Mouse (Mus musculus) layer of hippocampus, adult 9-11 months (tissue): ENCODE results near the gene Sik1.

ENCODE experiments used
- DNase-seq: peaks from one replicate; pipeline ENCODE4 v3.0.0; 2022

The Sik1 gene

GRCm38 (mm10) chr17:31854770-31855596 lies 621 bp downstream of the Sik1 start:
- peak; percentile 20 for DNase-seq

GRCm38 (mm10) chr17:31853448-31854188 lies 2.0 kb downstream of the Sik1 start:
- DNase-seq, result no peak

- no peak for DNase-seq
Measured at GRCm38 (mm10) chr17:31852782-31853447, 2.7 kb downstream of the Sik1 start.

DNA sequence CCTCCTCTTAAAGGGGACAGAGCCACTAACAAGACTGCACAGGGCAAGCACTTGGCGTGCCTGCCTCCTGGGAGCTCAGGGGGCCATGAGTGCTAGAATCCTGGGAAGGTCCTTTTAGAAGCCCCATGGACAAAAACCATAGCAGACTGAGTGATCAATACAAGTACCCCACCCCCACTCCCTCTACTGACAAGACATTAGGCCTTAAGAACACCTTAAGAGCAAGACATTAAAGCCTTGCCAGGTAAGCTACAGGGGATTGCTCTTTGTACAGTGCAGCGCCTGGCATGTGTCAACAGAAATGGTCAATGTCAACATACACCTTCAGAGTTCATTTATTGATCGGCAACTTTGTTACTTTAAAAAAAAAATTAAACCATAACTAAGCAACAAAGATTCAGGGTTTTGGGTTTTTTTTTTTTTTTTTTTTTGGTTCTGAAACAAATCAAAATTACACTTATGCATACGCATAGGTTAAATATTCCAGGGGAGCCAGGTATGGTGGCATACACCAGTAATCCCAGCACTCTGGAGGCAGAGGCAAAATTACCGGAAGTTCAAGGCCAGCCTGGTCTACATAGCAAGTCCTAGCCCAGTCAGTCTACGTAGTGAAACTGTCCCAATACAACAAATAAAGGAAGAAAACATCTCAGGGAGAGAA lies 3.7 kb downstream of the Sik1 start:
- DNase-seq, result no peak

GRCm38 (mm10) chr17:31850457-31850980 lies 5.1 kb downstream of the Sik1 start:
- DNase-seq, result no peak

GRCm38 (mm10) chr17:31846970-31847369 lies 8.6 kb downstream of the Sik1 start:
- DNase-seq, result no peak

DNA sequence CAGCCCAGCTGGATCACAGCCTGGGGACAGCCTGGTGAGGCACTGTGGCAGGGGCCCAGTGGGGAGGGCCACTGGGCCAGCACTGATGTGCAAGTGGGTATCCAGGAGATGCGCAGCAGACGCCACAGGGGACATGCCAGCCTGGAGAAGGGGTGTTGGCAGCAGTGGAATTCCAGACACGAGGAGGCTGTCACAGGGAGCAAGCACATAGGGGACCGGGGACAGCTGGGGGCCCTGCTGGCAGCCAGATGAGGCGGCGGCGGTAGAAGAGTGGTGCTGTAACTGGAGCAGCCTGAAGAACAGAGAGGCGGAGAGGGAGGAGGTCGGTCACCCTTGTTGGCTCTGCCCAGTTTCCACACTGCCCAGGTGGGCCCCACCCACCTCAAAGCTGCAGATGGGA lies 9.3 kb downstream of the Sik1 start:
- no peak for DNase-seq

DNA sequence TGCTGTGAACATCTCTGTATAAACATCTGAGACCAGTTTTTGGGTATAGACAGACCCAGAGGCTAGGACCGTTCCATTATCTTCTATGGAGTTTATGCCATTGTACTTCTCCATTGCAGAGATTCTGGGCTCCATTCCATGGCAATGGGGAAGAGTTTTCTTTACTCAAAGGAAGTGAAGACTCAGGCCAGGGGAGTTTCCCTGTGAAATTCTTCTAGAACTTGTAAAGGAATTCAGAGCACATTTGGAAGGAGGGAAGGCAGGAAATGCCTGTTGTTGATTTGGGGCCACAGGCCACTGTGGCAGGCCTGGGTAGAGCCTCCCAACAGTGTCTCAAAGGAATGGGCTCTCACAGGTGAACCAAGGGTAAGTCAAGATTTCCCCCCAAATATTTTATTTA lies 11.7 kb downstream of the Sik1 start:
- DNase-seq, result no peak

DNA sequence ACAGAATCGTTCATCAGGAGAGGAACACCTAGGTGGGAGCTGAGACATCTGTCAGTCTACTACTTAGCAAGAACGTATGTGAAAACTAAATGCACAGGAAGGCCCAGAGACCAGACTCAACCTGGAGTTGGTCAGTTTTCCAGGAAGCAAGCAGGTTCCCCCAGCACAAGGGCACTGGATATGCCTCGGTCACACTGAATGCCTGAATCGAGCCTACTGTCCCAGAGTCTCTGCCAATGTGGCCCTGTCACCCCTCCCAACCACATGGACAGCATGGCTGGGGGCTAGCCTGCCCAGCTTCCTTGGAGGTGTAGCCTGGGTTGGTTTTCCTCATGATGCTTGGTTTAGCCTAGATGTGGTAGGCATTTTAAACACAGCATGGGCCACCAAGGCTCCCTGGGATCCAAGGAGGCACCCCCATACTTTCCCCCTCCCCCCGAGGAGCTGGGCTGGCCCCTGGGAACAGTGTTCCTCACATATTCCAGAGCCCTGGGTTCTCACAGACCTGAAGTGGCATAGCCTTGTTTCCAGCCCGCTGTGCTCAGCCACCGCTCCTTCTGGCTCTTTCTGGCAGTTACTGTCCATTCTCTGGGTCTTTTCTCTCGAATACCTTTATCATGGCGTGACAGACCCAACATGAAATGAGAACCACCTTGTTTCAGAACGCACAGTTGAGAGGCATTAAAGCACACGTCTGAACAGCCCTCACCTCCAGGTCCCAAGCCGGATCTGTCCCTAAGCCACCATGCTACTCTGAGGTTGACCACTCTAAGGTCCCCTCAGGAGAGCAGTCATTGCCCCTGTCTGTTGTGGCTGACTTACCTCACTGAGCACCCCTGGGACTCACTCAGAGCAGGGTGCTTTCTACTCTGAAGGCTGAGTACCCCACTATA lies 12.4 kb downstream of the Sik1 start:
- no peak for DNase-seq

- no peak for DNase-seq
Measured at GRCm38 (mm10) chr17:31841842-31842611, 13.6 kb downstream of the Sik1 start.

- no peak for DNase-seq
Measured at GRCm38 (mm10) chr17:31841453-31841841, 14.2 kb downstream of the Sik1 start.

GRCm38 (mm10) chr17:31840423-31841003 lies 15.1 kb downstream of the Sik1 start:
- no peak for DNase-seq

DNA sequence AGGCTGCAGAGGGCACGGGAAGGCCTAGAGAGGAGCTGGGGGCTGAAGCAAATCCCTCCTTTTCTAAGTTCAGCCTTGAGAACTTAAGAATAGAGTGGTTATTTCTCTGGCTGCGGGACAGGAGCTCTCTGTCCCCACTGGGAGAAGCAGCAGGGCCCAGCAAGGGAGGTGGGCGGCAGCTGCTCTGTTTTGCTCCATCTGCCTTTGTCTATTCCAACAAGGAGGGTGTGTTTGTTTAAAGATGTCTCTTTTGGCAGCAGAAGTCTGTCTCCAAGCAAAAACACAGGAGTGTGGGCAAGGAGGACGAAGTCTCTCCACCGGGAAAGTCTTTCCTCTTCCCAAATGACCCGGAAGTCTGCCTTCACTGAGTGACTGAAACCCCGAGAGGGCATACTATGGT lies 18.8 kb downstream of the Sik1 start:
- DNase-seq, result no peak

- DNase-seq, result no peak
Measured at GRCm38 (mm10) chr17:31836264-31836607, 19.4 kb downstream of the Sik1 start.

DNA sequence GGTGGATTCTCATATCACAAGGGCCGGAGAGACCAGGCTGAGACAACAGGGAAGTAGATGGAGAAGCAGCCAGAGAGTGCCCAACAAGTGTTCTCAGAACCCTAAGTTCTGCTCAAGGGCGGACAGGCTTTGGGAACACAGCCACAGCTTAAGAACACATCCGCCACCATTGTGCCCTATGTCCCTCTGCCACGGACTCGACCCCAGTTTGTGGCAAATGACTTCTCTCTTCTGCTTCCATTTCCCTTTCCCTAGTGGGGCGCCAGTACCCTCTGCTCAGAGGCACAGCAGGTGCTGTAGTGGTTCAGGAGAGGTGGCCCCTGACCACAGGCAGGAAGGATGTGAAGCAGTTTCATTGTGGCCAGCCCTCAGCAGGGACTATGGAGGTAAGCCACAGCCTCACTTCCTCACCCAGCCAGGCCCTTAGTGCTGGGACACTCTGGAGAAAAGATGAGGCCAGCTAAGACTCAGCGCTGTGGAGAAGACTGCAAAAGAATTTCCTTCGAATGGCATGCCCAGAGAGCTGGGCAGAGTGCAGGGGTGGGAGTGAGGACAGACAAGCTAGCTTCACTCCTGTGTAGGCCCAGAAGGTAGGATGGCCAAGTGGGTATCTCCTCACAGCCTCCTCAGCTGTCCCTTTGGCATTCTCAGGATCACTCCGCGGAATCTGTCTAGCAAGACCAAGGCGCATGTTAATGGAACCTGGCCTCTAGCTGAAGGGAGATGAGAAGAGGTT lies 19.9 kb downstream of the Sik1 start:
- peak; percentile 46 for DNase-seq

- DNase-seq, result no peak
Measured at GRCm38 (mm10) chr17:31834320-31835065, 21.1 kb downstream of the Sik1 start.

- DNase-seq, result peak; percentile 65
Measured at GRCm38 (mm10) chr17:31833752-31834151, 21.9 kb downstream of the Sik1 start.

- no peak for DNase-seq
Measured at GRCm38 (mm10) chr17:31832577-31832964, 23.0 kb downstream of the Sik1 start.

DNA sequence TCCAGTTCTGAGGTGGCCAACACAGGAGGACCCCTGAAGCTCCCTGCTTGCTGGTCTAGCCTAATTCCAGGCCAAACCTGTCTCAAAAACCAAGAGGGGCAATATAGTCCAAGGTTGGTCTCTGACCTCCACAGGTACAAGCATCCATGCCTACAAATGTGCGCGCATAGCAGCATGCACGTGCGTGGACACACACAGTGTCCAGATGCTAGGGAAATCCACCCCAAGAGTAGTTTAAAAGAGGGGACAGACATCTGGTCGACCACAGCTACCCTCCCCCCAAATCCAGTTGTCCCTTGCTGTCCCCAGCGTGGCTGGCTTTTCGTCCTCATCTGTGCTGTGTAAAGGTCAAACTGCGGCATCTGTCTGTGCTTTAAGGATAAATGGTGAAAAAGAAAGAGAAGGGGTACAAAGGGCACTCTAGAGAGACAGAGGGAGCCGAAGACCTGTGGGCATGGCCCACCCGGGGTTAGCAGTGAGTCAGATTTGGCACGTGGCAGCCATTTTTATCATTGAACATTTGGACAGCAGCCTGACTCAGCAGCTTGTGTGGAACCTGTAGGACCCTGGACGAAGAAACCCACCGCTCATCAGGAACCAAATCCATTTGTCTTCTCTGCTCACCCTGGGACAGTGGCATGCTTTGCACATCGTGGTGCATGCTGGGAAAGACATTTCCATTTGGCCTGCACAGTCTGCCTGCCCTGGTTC lies 23.6 kb downstream of the Sik1 start:
- no peak for DNase-seq
